Mouse (Mus musculus) retina, adult 2 months (tissue): ENCODE measurements around the gene B4galnt1.
"Not testable (repeated sequence)": the region's sequence is repeated elsewhere in the genome, so short reads cannot be mapped to it uniquely, and the experiment has no call there.

Experiments
- DNase-seq: peaks from one replicate; pipeline ENCODE4 v3.0.0-alpha.2; 2012; ENCODE audit warnings: low read depth, low spot score

The B4galnt1 gene

DNA sequence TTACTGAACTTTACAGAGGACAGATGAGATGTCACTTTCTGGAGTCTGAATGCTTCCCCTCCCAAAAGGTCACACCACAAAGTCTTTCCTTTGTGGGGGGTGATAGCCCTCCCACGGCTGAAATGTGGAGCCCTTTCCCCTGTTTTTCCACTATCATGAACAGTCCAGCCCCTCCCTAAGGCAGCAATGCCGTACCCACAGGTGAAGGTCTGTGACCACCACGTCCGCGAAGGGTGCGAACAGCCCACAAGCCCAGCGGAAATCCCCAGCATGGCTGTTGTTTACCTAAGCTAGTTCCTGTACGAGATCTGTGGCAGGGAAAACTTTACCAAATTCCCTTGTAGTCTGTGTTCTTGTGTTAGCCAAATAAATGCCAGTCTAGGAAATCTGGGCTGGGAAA lies 23.5 kb upstream of the B4galnt1 start:
- DNase-seq: no peak

DNA sequence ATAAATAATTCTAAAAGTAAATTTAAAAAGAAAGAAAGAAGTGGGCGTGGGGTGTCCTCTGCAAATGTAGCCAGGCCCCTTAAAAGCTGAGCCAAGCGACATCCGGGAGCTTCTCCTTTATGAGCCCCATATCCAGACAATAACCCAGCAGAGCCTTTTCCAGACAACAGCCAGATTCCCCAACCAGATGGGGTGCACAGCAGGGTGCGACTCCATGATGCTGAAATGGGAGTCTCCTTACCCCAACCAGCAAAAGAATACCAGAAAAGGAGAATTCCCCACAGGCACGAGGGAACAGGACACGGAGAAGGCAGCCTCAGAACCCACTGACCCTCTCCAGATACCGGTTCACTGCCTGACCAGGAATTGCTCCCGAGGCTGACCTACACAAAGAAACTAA lies 21.8 kb upstream of the B4galnt1 start:
- DNase-seq: no peak

DNA sequence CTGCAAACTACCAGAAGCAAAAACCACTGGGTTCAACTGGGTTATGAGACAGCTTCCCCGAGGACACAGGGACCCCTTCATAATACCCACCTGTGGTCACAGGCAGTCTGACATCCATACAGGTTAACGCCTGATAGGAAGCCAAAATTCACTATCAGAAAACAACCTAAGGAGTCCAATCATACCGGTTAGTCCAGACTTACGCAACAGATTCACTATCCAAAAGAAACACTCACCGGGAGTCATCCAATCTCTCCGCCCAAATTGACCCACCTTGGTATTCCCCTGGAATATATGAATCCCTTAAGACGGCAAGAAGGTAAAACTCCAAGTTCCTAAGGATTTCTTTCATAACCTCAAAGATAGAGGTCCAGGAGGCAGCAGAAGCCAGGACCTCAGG lies 20.5 kb upstream of the B4galnt1 start:
- DNase-seq: no peak

DNA sequence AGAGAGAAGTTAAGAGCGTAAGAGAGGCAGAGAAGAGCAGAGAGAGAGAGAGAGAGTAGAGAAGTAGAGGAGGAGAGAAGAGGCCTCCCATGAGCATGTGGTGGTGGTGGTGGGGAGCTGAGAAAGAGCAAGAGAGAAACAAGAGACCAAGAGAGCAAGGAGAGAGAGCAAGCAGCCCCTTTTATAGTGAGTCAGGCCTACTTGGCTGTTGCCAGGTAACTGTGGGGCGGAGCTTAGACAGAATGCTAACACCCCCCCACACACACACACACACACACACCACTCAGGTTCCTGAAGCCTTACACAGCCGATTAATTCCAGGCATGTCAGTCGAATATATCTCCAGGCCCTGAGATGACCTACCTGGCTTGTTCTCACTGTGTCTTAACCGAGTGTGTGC lies 19.7 kb upstream of the B4galnt1 start:
- no peak for DNase-seq

DNA sequence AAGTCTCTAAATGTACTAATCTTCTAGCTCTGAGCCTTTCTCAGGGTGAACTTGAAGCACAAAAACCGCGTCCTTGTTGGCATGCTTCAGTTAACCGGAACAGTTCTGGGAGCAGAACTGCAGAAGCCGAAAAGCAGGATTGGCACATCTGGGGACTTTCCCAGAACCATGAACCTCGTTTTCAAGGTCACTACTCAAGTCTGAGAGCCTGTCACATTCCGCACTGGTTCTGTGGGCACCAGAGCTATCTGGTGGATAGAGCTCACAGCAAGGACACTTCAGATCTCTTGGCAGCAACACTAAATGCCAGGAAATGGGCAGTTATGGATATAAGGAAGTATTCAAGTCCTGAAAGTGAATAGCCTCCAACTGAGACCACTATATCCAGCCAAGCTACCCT lies 17.9 kb upstream of the B4galnt1 start:
- DNase-seq: no peak

DNA sequence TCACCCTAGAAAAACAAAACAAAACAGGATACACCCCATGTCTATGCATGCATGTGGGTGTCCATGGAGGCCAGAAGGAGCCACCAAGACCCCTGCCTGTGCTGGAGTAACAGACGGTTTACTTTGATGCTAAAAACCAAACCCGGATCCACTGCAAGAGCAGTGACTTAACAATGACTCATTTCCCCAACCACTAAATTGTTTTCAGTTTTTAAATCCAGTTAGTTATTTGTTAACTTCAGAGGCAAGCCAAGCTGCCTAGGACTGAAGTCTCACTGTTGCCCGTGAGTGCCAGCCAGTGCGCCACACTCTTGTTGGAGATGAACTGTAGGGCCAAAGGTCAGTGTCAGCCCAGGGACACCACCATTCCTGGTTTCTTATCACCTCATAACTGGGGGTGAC lies 14.6 kb upstream of the B4galnt1 start:
- no peak for DNase-seq

DNA sequence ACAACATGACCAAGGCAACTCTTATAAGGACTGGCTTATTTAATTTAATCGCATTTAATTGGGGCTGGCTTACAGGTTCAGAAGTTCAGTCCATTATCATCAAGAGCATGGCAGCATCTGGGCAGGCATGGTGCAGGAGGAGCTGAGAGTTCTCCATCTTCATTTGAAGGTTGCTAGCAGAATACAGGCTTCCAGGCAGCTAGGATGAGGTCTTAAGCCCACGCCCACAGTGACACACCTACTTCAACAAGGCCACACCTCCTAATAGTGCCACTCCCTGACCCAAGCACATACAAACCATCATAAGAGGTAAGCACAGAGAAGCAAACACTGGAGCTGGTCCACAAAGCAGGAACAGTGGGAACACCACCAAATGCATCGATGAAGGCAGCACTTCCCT lies 13.8 kb upstream of the B4galnt1 start:
- DNase-seq: not testable (repeated sequence)

DNA sequence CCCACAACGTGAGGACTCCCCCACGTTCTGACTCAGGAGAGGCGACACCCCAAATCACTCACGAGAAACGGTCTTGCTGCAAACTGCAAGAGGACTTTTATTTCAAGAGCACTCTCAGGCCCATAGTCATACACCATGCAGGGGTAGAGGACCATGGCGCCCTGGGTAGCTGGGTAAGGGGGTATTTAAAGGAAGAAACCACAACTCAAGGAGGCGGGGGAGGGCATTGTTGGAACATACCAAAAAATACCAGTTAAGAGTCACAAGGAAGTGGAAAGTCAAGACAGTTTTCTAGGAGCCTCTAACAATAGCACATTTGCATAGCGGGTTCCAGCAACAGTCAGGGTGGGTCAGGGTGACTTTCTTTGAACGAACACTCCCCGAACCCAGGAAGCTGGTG lies 12.5 kb upstream of the B4galnt1 start:
- DNase-seq: not testable (repeated sequence)

DNA sequence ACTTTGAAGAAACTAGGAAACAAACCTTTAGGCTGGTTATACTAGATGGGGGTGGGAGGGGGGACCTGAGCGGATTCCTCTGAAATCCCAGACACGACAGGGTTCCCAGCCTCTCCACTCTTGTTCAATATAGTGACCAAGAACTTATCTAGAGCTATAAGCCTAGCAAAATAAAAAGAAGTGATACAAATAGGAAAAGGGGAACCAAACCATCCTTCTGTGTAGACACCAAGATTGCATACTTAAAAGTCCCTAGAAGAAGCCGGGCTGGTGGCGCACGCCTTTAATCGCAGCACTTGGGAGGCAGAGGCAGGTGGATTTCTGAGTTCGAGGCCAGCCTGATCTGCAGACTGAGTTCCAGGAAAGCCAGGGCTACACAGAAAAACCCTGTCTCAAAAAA lies 11.7 kb upstream of the B4galnt1 start:
- no peak for DNase-seq

DNA sequence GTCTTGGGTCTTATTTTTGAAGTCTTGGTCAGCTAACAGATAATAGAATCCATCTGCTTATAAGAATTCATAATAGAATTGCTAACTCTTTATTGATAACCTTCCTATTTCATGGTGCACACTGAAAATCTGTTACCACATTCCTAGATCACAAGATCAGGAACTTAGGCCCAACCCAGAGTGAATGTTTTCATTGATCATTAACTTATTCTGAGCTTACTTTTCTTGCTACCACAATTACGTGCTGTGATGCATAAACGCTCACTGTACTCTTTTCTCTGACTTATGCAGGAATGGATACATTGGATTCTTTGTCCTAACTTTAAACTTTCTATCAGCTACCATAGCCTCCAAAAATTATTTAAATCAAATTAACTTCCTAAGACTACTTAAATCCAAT lies 10.8 kb upstream of the B4galnt1 start:
- DNase-seq: no peak

DNA sequence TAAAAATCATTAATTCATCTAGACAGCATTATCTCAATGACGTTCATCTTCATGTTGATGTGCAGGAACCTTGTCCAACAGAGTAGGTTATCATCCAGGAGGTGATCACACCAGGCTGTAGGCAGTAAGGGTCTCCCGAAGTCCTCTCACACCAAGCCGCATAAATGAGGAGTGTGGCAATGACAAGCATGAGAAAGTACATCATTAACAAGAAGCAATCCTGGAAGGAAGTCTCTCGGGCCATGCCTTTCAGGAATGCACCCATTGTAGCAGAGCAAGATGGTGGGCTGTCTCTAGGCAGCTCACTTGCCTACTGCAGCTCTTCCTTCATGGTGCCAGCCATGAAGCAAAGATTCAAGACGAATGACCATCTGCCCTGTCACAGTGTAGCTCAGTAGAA lies 10.4 kb upstream of the B4galnt1 start:
- no peak for DNase-seq

DNA sequence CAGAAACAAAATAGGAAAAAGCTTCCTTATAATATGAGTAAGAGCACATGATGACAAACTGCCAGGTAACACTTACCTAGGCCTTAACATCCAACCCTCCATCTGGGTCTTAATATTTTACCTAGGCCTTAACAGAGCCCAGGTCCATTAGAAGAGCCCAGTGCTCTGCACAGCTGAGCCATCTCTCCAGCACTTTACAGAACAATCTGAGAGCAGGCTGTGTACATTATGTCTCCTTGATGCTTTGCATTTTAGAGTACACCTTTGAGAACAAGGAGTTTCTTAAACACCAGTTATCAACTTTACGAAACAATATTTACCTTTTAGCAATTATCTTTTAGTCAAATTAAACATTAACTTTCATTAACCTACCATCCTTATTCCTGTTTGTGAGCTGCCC lies 8.9 kb upstream of the B4galnt1 start:
- no peak for DNase-seq

DNA sequence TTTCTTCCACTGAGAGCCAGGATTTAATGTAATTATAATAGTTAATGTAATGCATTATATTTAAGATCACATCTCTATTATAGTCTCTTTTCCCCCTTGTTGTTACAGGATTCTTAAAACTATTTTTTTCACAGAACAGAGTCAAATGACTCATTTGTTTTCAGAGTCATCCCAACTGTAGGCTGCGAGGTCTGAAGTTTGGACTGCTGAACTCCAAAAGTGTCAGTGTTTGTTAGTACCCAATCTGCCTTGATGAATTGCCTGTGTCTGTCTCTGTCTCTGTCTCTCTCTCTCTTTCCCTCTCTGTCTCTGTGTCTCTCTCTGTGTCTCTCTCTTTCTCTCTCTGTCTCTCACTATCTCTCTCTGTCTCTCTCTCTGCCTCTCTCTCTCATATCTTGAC lies 8.5 kb upstream of the B4galnt1 start:
- no peak for DNase-seq

DNA sequence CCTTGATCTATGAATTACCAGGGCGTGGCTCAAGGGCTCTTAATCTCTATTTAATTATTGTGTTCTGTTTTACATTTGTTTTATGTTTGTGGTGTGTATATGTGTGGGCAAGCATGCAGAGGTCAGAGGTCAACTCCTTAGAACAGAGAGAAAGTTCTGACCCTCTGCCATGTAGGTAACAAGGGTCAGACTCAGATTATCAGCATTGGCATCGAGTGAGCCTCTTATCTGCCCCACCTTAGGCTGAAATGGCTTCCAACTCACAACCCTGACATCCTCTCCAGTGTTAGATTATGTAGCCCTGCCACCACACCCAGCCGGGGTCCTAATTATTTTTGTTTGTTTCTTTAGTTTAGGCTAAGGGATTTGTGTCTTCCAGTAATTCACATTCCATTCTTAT lies 6.6 kb upstream of the B4galnt1 start:
- DNase-seq: no peak

DNA sequence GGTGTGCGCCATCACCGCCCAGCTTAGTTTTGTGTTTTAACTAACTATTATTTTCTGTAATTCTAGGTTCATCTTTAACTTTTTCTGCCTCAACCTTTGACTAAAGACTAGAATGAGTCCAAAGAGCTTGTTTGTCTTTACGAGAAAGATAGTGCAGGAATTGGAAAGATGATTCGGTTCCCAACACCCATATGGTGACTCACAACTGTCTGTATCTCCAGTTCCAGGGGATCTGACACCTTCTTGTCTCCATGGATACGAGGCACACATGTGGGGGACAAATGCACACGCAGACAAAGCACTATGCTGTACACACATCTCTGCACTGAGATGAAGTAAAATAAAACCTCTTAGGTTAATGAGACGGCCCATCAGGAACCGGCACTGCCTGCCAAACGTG lies 4.9 kb upstream of the B4galnt1 start:
- no peak for DNase-seq

DNA sequence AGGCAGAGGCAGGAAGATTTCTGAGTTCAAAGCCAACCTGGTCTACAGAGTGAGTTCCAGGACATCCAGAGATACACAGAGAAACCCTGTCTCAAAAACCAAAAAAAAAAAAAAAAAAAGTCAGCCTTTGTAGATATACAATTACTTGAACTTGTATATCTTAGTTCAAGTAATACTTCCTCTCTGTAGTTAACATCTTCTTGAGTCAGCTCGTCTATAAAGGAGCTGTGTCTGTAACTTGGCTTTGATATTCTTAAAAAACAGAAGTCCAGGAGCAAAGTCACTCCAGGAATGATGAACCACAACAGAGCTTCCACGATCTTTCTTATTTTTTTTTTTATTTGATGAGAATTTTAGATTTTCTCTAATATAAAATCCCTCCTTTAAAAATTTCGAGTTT lies 4.3 kb upstream of the B4galnt1 start:
- no peak for DNase-seq

DNA sequence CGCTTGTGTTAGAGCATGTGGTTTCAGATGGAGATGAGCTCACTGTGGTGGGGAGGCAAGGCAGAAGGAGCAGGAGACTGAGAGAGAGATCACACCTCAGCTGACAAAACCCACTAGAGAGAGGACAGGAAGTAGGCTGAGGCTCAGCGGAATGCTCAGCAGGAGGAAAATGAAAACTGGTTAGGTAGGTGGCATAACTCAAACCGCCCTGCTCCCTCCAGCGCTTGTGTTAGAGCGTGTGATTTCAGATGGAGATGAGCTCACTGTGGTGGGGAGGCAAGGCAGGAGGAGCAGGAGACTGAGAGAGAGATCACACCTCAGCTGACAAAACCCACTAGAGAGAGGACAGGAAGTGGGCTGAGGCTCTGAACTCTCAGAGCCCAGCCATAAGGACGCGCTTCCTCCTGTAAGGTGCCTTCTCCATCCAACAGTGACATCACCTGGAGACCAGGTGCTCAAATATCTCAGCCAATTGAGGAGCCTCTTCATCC lies 2.2 kb upstream of the B4galnt1 start:
- DNase-seq: not testable (repeated sequence)

DNA sequence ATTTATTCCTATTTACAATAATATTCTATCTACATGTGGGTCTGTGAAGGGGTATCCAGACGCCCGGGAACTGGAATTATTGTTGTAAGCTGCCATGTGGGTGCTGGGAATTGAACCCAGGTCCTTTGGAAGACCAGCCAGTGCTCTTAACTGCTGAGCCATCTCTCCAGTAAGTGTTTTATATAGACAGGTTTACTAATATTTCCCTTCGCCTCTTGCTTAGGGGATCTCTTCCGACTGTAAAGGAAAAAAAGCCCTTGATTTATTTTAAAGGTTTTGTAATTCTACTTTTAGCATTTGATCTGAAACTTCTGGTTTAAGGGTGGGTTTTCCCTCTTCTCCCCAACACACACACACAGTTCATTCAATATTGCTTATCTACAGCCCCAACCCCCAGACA lies 835 bp upstream of the B4galnt1 start:
- no peak for DNase-seq

DNA sequence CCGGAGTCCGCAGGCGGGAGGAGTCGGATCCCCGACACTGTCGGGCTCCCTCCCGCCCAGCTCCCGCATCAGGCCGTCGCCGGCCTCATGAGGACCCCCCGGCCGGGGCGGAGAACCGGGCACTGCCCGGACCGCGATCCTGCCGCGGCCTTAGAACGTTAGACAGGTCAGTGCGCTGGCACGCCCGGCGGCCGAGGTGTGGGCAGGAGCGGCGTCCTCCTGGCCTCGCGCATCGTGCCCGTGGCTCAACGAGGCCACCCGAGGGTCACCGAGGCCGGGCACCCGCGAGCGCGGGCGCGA lies 279 bp downstream of the B4galnt1 start:
- DNase-seq: no peak

DNA sequence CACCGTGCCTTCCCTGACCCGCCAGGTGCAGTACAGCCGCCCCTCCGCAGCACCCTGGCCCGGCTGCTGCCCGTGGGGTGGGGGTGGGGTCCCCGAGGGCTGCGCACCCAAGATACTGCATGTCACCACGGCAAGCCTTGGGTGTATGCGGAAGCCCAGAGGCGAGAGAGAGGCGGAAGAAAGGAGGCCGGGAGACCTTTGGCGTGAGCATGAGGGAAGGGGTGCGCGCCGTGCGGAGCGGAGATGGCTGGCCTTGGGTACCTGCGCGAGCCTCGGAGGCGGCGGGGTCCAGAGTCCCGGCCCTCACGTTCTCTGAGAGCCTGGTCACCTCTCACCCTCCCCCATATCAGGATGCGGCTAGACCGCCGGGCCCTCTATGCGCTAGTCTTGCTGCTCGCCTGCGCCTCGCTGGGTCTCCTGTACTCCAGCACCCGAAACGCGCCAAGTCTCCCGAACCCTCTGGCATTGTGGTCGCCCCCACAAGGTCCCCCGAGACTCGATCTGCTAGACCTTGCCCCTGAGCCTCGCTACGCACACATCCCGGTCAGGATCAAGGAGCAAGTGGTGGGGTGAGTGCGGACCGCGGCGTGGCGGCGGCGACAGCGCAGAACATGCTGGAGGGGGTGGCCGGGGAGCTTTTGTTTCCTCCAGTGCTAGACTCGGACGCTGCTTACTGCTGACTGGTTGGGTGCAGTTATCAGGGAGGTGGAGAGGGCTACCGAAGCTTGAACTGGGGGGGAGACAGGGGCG lies 804 bp downstream of the B4galnt1 start:
- DNase-seq: no peak

DNA sequence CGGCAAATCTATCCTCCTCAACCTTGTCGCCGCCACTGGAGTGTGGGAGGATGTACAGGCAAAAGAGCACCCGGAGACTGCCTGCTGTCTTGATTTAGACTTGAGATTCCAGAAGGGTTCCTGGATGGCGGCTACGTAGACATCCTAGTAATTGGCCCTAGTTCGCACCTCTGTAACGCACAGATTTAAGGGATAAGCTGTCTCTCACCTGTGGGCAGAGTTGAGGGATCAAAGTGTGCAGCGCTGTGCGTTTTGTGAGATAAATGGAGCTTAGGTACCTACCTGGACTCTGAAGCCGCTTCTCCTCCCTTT lies 1.3 kb downstream of the B4galnt1 start:
- no peak for DNase-seq

DNA sequence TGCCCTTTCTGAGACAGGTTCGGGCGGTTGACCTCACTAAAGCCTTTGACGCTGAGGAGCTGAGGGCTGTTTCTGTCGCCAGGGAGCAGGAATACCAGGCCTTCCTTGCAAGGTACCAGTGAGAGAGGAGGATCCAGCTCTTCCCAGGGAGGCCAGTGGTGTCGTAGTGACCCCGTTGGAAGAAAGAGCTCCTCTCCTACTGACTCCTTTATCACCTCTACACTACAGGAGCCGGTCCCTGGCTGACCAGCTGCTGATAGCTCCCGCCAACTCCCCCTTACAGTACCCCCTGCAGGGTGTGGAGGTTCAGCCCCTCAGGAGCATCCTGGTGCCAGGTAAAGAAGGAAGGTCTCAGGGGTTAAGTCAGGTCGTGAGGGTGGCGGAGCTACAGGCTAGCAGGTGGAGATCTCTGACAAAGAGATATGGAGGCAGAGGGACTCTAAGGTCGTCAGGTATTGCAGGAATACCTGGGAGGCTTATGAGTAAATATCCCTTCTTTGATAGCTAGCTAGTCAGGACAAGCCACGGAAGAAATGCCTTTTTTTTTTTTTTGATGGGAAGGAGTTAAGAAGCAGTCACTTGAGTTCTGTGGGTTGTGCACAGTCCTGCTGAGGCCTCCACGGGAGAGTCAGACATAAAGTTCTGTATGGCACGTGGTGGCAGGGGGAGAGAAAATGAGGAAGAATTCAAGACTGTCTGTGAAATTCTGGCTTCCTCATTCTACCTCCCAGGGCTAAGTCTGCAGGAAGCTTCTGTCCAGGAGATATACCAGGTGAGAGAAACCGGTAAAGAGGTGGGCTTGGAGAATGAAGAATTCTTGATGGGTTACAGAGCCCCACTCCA lies 2.0 kb downstream of the B4galnt1 start:
- no peak for DNase-seq

DNA sequence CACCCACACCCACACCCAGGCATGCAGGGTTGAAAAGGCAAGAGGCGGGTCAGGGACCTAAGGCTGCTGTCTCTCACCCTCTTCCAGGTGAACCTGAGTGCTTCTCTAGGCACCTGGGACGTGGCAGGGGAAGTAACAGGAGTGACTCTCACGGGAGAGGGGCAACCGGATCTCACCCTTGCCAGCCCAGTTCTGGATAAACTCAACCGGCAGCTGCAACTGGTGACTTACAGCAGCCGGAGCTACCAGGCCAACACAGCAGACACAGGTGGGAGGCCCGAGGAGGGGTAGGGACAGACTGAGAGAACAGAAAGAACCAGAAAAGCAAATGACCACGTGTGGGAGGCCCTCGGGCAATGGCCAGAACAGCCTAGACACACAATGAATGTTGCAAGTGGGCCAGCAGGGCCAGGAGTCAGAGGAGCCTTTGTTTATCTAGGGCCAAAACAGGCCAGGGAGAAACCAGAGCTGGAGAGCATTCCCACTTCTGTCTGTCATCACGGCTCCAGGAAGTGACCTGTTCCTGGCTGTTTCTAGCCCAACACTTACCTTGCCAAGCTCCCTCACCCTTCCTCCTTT lies 2.7 kb downstream of the B4galnt1 start:
- DNase-seq: no peak
